Mouse (Mus musculus) forebrain, postnatal 0 days (tissue): ENCODE measurements around the gene Vamp2. TPM values are rescaled to one million over a fixed set of nuclear protein-coding genes. Genes with fewer than 3 reads are reported as not detected.
A peak's percentile ranks its signal among the peaks of the same experiment; 100 is the strongest.

Experiments
- ATAC-seq: fragments of 200-750 bp; cut with Nextera tagmentation; 2 replicates; pipeline ENCODE4 v1.8.0; 2017; ENCODE audit warnings: mild to moderate bottlenecking, moderate library complexity
- DNase-seq: peaks from one replicate; pipeline ENCODE4 v3.0.0-alpha.2; 2015
- H3K27ac ChIP-seq: fragments of 300-500 bp; sonication (generic); 2 replicates; pipeline ENCODE4 v1.5.1; 2014; ENCODE audit warnings: low read depth, mild to moderate bottlenecking, antibody characterized with exemption, low read length, moderate library complexity, mixed read lengths
- H3K27me3 ChIP-seq: fragments of 300-500 bp; sonication (generic); 2 replicates; pipeline ENCODE4 v1.6.1; 2014; ENCODE audit warnings: mild to moderate bottlenecking, low read length, mixed read lengths; ENCODE audit not compliant: insufficient read depth
- H3K36me3 ChIP-seq: fragments of 300-500 bp; sonication (generic); 2 replicates; pipeline ENCODE4 v1.6.1; 2014; ENCODE audit warnings: mild to moderate bottlenecking, moderate library complexity; ENCODE audit not compliant: insufficient read depth
- H3K4me1 ChIP-seq: fragments of 300-500 bp; sonication (generic); 2 replicates; pipeline ENCODE4 v1.6.1; 2014; ENCODE audit warnings: antibody characterized with exemption; ENCODE audit not compliant: insufficient read depth
- H3K4me2 ChIP-seq: fragments of 300-500 bp; sonication (generic); 2 replicates; pipeline ENCODE4 v1.6.1; 2014; ENCODE audit warnings: low read depth, mild to moderate bottlenecking, moderate library complexity
- H3K4me3 ChIP-seq: fragments of 300-500 bp; sonication (generic); 2 replicates; pipeline ENCODE4 v1.5.1; 2014; ENCODE audit warnings: low read depth, low read length, mixed read lengths
- H3K9ac ChIP-seq: fragments of 300-500 bp; sonication (generic); 2 replicates; pipeline ENCODE4 v1.6.1; 2014; ENCODE audit warnings: mild to moderate bottlenecking
- H3K9me3 ChIP-seq: fragments of 300-500 bp; sonication (generic); 2 replicates; pipeline ENCODE4 v1.6.1; 2016; ENCODE audit warnings: low read length
- CTCF ChIP-seq: sonication (generic); IDR thresholded peaks from 2 replicates; pipeline ENCODE4 v1.5.1; 2016; ENCODE audit warnings: antibody characterized with exemption, control low read depth, low read depth
- whole genome bisulfite sequencing: fragments of 180-500 bp; shearing (Covaris S2); extraction: QIAGEN DNeasy Blood & Tissue Kit; methylation state at CpG from one replicate; pipeline ENCODE4 v1.1.7; 2014; 5-methylcytosine and 5-hydroxymethylcytosine counted together
- polyA plus RNA-seq: library from polyadenylated mRNA; unstranded; fragments of >200 nt; fragmentation: Nextera tagmentation; extraction: Ambion mirVana; gene quantifications from 2 replicates; pipeline ENCODE4 v1.2.1, GENCODE M21; 2015
- total RNA-seq: library from RNA; depleted of rRNA; stranded (reverse); fragments of >200 nt; gene quantifications from 2 replicates; pipeline ENCODE4 v1.2.3, GENCODE M21; 2014

The Vamp2 gene
- total and polyA plus RNA-seq, 2 experiments from 2014 or later: 104 to 554 TPM

DNA sequence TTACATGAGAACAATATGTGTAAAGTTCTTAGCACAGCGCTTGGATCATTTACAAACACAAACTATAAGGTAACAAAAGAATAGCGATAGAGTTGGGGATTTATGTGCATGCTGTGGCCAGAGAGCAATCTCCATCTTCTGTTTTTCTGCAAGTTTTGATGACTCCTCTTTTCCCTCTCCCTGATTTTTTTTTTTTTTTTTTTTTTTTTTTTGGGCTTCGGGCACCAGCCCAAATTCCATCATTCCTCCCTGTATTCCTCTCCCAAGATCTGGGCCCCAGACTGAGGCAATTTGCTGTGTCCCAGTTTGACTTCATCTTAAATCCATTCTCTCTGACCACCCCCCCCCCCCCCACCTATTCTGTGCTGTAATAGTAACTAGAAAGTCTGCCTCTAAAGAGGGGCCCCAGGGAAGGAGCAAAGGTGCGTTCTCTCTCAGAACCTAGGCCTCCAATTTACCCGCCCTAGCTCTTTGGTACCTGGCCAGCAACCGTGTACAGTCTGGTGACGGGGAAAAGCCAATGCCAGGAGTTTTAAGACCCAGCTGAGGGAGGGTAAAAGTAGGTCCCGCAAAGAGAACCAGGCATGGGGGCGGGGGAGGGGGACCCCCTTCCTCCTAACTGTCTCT is 8.2 kb downstream of the Vamp2 start:
- ATAC-seq: no peak
- Histone ChIP-seq H3K36me3 (peaks cover 20% of the 10 kb centered on the region), H3K9ac (peak overlapping the region; percentile 69), H3K4me1 (peaks cover 27% of the 10 kb centered on the region), H3K27ac (peak overlapping the region; percentile 88), H3K4me2 (peak overlapping the region; percentile 87), H3K9me3 (no peaks in the 10 kb centered on the region), H3K27me3 (no peaks in the 10 kb centered on the region), H3K4me3 (peak overlapping the region; percentile 42)
- WGBS: 10% methylated on average over 9 of the region's 9 CpGs
- TF ChIP-seq CTCF: no peak
- DNase-seq: no peak

DNA sequence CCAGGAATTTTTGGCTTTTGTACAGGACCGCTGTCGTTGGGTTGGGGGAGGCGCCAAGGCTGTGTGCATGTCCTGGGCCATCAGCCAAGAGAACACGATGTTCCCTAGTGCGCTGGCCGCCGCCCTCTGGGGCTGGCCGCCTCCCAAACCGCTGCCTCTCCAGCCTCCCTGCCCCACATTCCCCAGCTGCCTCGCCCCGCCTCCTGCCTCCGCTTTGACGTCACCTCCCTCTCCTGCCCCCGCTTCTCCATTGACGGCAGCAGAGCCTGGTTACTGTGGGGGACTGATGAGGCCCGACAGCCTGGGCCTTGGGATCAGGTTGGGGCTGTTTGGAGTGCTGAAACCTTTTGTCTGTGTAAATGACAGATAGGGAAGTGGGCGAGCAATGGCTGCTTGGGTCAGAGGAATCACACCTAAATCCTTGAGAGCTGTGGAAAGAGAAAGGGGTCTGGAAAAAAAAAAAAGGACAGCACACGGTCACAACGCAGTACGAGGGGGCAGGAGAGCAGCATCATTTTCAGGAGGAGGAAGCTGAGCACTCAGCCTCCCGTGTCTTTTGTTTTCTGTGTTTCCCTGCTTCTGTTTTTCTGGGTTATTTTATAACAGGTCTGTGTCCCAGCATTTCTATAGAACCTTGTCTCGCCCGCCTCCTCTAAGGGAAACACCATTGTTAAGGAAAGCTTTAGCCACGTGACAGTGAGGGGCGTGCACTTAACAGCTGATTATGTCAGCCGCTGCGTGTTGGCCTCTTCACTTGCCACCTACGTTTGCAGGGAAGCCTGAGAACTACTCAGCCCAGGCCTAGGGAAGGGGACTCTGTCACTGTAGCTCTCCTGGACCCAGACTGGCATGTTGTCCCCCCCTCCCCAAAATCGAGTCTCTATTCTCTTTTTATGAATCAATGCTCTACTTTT is 9.0 kb downstream of the Vamp2 start:
- TF ChIP-seq CTCF: no peak
- 2% methylated on average over 29 of the region's 29 CpGs for WGBS
- H3K9me3 ChIP-seq: no peaks in the 10 kb centered on the region
- DNase-seq (peak; percentile 86), ATAC-seq (no peak)
- H3K4me3 ChIP-seq: peak overlapping the region; percentile 33
- H3K9ac ChIP-seq: peak overlapping the region; percentile 69
- peak overlapping the region; percentile 88 for H3K27ac ChIP-seq
- peak overlapping the region; percentile 87 for H3K4me2 ChIP-seq
- no peaks in the 10 kb centered on the region for H3K27me3 ChIP-seq
- H3K36me3 ChIP-seq: peaks cover 21% of the 10 kb centered on the region
- H3K4me1 ChIP-seq: peaks cover 27% of the 10 kb centered on the region

- Histone ChIP-seq H3K9ac (peak overlapping the region; percentile 69; the same call in 1 of the 2 replicates), H3K27me3 (no peaks in the 10 kb centered on the region), H3K4me1 (peaks cover 27% of the 10 kb centered on the region), H3K4me2 (peak overlapping the region; percentile 87), H3K27ac (peak overlapping the region; percentile 88), H3K36me3 (peaks cover 27% of the 10 kb centered on the region), H3K9me3 (no peaks in the 10 kb centered on the region), H3K4me3 (peak overlapping the region; percentile 58)
- DNase-seq (no peak), ATAC-seq (no peak)
- TF ChIP-seq CTCF: no peak
- 17% methylated on average over 8 of the region's 8 CpGs for WGBS
Observed at GRCm38 (mm10) chr11:69098039-69098761, 9.9 kb downstream of the Vamp2 start.

DNA sequence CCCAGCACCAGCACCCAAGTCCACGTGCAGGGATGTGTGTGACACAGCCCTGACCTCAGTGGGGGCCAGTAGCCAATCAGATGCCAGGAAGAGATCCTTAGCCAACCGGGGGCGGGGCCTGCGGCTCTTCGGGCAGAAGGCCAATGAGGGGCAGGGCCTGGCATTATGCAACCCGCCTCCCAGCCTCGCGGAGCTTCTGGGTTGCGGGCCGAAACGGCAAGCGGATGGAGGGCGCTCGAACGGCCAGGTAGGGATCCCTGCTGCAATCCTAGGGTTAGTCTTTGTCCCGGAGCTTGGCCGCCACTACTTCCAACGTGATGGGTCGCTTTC is 10.4 kb downstream of the Vamp2 start:
- Histone ChIP-seq H3K36me3 (peaks cover 32% of the 10 kb centered on the region), H3K27me3 (no peaks in the 10 kb centered on the region), H3K9me3 (no peaks in the 10 kb centered on the region), H3K9ac (peak overlapping the region; percentile 69), H3K4me1 (peaks cover 27% of the 10 kb centered on the region), H3K4me2 (peak overlapping the region; percentile 87), H3K4me3 (peak overlapping the region; percentile 58), H3K27ac (peak overlapping the region; percentile 88)
- peak; percentile 91 for DNase-seq
- no peak for ATAC-seq
- TF ChIP-seq CTCF: no peak
- WGBS: 2% methylated on average over 19 of the region's 19 CpGs

GRCm38 (mm10) chr11:69099177-69099914 is 11.1 kb downstream of the Vamp2 start:
- no peaks in the 10 kb centered on the region for H3K9me3 ChIP-seq
- peaks cover 38% of the 10 kb centered on the region for H3K36me3 ChIP-seq
- H3K27me3 ChIP-seq: no peaks in the 10 kb centered on the region
- no peak for TF ChIP-seq CTCF
- peak overlapping the region; percentile 87 for H3K4me2 ChIP-seq
- H3K9ac ChIP-seq: peak overlapping the region; percentile 69
- peaks cover 25% of the 10 kb centered on the region for H3K4me1 ChIP-seq
- under 1% methylated on average over 22 of the region's 22 CpGs for WGBS
- H3K27ac ChIP-seq: peak overlapping the region; percentile 88
- ATAC-seq (no peak), DNase-seq (peak; percentile 74)
- H3K4me3 ChIP-seq: peak overlapping the region; percentile 58

DNA sequence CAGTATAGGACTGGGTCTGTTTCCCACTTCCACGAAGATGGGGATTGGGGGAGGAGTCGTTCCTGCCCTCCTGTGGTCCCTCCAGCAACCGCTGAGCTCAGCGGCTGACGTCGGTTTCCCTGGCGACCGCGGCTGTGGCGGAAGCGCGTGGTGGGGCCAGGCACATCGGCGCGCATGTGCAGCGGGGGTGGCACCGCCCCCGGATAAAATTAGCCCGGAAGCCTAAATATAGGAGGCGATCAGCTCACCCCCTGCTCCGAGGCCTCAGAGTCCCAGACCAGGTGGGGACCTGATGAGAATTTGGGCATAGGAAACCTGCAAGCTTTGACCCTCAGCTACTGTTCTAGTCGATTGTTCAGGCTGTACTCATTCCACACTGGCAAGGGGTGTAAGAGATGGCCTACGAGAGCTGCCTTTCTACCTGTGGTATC is 11.6 kb downstream of the Vamp2 start:
- Histone ChIP-seq H3K4me2 (peak overlapping the region; percentile 87), H3K27ac (peak overlapping the region; percentile 88), H3K4me1 (peaks cover 23% of the 10 kb centered on the region), H3K36me3 (peaks cover 44% of the 10 kb centered on the region), H3K9ac (peak overlapping the region; percentile 69), H3K4me3 (peak overlapping the region; percentile 58), H3K27me3 (no peaks in the 10 kb centered on the region), H3K9me3 (no peaks in the 10 kb centered on the region)
- DNase-seq: peak; percentile 94
- peak; percentile 66 for ATAC-seq
- peak; percentile 45 for TF ChIP-seq CTCF
- WGBS: 5% methylated on average over 23 of the region's 23 CpGs
